Mouse (Mus musculus) brown adipose tissue, adult 24 weeks (tissue): ENCODE measurements around the gene Olfr94. TPM values are rescaled to one million over a fixed set of nuclear protein-coding genes. Genes with fewer than 3 reads are reported as not detected.

ENCODE experiments used
- H3K27ac ChIP-seq: fragments of 200-500 bp; replicated peaks from 2 replicates; pipeline ENCODE4 v1.5.1; 2012; ENCODE audit warnings: low read depth, mild to moderate bottlenecking, low read length
- H3K4me1 ChIP-seq: fragments of 200-500 bp; 2 replicates; pipeline ENCODE4 v1.6.1; 2012; ENCODE audit warnings: low read length, mixed read lengths; ENCODE audit not compliant: control insufficient read depth, insufficient read depth, insufficient read length
- H3K4me3 ChIP-seq: fragments of 200-500 bp; 2 replicates; pipeline ENCODE4 v1.5.1; 2012; ENCODE audit warnings: low read depth, mild to moderate bottlenecking, low read length, moderate library complexity; ENCODE audit not compliant: insufficient read depth
- polyA plus RNA-seq: library from polyadenylated mRNA; stranded (reverse); fragments of >200 nt; gene quantifications from 2 replicates; pipeline ENCODE4 v1.2.4, GENCODE M21; 2012; ENCODE audit not compliant: missing spikeins, insufficient read depth, insufficient read length

Olfr94 gene
- polyA plus RNA-seq, 1 experiment = not detected

- 0 out of 2 replicates have a peak within 1 kb of the TSS, but pooled peaks have one; percentile 17 for H3K4me3 ChIP-seq
- H3K4me1 ChIP-seq = peaks cover 4% of the 10 kb centered on the region; the same call in 1 of the 2 replicates
- H3K27ac ChIP-seq = peak within 1 kb of the TSS; percentile 68; the same call in 1 of the 2 replicates
Observed at GRCm38 (mm10) chr17:37193656-37194055, 7.1 kb downstream of the Olfr94 start, which contains the start of gene Ubd. Ubd (plus strand) TSS chr17:37193892.

- no peak overlapping the region for H3K27ac ChIP-seq
- peaks cover 4% of the 10 kb centered on the region; the same call in 1 of the 2 replicates for H3K4me1 ChIP-seq
- no peak overlapping the region for H3K4me3 ChIP-seq
Observed at GRCm38 (mm10) chr17:37193032-37193431, 7.8 kb downstream of the Olfr94 start.

GRCm38 (mm10) chr17:37190711-37191110 lies 10.1 kb downstream of the Olfr94 start:
- H3K27ac ChIP-seq = no peak overlapping the region
- no peak overlapping the region for H3K4me3 ChIP-seq
- H3K4me1 ChIP-seq = 0 out of 2 replicates have a peak, but pooled peaks cover 2% of the 10 kb centered on the region

GRCm38 (mm10) chr17:37185474-37185873 lies 15.3 kb downstream of the Olfr94 start:
- H3K4me3 ChIP-seq = no peak overlapping the region
- H3K27ac ChIP-seq = peak overlapping the region; percentile 48
- no peaks in the 10 kb centered on the region for H3K4me1 ChIP-seq

- Histone ChIP-seq H3K4me3 (no peak within 1 kb of the TSS), H3K27ac (no peak within 1 kb of the TSS), H3K4me1 (no peaks in the 10 kb centered on the region)
Observed at GRCm38 (mm10) chr17:37161394-37161793, 39.4 kb downstream of the Olfr94 start, which contains the start of gene Olfr93. Olfr93 (minus strand) TSS chr17:37161494.

Other genes starting within 250 kb of the Olfr94 start
- gene Ppp1r11, start 249.3 kb downstream of the Olfr94 start, polyA plus RNA-seq = 55.7 and 69.7 TPM in 2 replicates
- 32.3 and 39.8 TPM in 2 replicates for gene Znrd1, start 242.4 kb downstream of the Olfr94 start, polyA plus RNA-seq
- gene Znrd1as, start 242.4 kb downstream of the Olfr94 start, polyA plus RNA-seq = 28.6 and 29.2 TPM in 2 replicates
- not detected in 2 replicates for gene 2410137M14Rik, start 219.8 kb downstream of the Olfr94 start, polyA plus RNA-seq
- 0.63 TPM in 1 of 2 replicates, not detected in the other for gene H2-M5, start 211.5 kb downstream of the Olfr94 start, polyA plus RNA-seq
- gene Zfp57, start 199.8 kb downstream of the Olfr94 start, polyA plus RNA-seq = not detected in 2 replicates
- gene Mog, start 177.6 kb downstream of the Olfr94 start, polyA plus RNA-seq = not detected in 2 replicates
- gene Gabbr1, start 155.0 kb downstream of the Olfr94 start, polyA plus RNA-seq = 3.8 and 4.5 TPM in 2 replicates
- gene Olfr90, start 112.5 kb downstream of the Olfr94 start, polyA plus RNA-seq = not detected in 2 replicates
- not detected in 2 replicates for gene Olfr91, start 102.7 kb downstream of the Olfr94 start, polyA plus RNA-seq
- not detected in 2 replicates for gene Olfr92, start 80.9 kb downstream of the Olfr94 start, polyA plus RNA-seq
- gene Olfr93, start 39.5 kb downstream of the Olfr94 start, polyA plus RNA-seq = not detected in 2 replicates
- gene Ubd, start 7.1 kb downstream of the Olfr94 start, polyA plus RNA-seq = 2.6 and 2.9 TPM in 2 replicates
- not detected in 2 replicates for gene Olfr95, start 12.1 kb upstream of the Olfr94 start, polyA plus RNA-seq
- gene Olfr96, start 19.2 kb upstream of the Olfr94 start, polyA plus RNA-seq = not detected in 2 replicates
- gene Olfr97, start 36.3 kb upstream of the Olfr94 start, polyA plus RNA-seq = not detected in 2 replicates
- gene Olfr98, start 62.8 kb upstream of the Olfr94 start, polyA plus RNA-seq = not detected in 2 replicates
- 2.2 and 4.9 TPM in 2 replicates for gene H2-M3, start 69.2 kb upstream of the Olfr94 start, polyA plus RNA-seq
- not detected in 2 replicates for gene Olfr99, start 82.5 kb upstream of the Olfr94 start, polyA plus RNA-seq
- not detected in 2 replicates for gene Olfr101, start 103.3 kb upstream of the Olfr94 start, polyA plus RNA-seq
- not detected in 2 replicates for gene Olfr102, start 116.1 kb upstream of the Olfr94 start, polyA plus RNA-seq
- gene Olfr103, start 138.7 kb upstream of the Olfr94 start, polyA plus RNA-seq = not detected in 2 replicates
- gene Olfr104-ps, start 158.6 kb upstream of the Olfr94 start, polyA plus RNA-seq = not detected in 2 replicates
- gene Olfr105-ps, start 178.0 kb upstream of the Olfr94 start, polyA plus RNA-seq = not detected in 2 replicates
- gene Olfr106-ps, start 189.4 kb upstream of the Olfr94 start, polyA plus RNA-seq = not detected in 2 replicates
- not detected in 2 replicates for gene Olfr107, start 198.2 kb upstream of the Olfr94 start, polyA plus RNA-seq
- gene Olfr108, start 244.5 kb upstream of the Olfr94 start, polyA plus RNA-seq = not detected in 2 replicates